Mouse (Mus musculus) ES-CJ7 (cell line): ENCODE results near the gene 1700020D05Rik.
A peak's percentile ranks its signal among the peaks of the same experiment; 100 is the strongest.

Experiments
- DNase-seq: peaks from one replicate; pipeline ENCODE4 v3.0.0; 2011; ENCODE audit warnings: low read depth, low spot score

Gene 1700020D05Rik

GRCm38 (mm10) chr19:5503687-5504086, at the start of gene 1700020D05Rik:
TSS of gene 1700020D05Rik (minus strand) at chr19:5503787.
- no peak for DNase-seq

- DNase-seq = no peak
Measured at GRCm38 (mm10) chr19:5547471-5548056, 44.0 kb upstream of the 1700020D05Rik start.

DNA sequence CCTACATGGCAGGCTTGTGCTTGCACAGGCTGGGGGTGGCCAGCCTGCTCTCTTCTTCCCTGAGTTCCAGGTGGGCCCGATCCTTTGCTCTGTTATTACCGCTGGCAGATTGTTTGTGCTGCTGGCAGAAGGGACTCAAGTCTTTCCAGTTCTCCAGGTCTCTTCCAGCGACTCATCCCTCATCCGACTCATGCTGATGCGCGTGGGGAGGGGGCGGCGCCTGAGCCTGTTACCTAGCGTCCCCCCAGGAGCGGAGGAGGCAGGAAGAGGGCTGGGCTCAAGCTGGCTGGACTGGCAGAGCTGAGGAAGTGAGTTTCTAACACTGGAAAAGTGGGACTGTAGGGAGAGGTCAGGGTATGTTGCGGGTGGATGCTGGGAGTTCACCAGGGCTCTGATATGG, 40.4 kb upstream of the 1700020D05Rik start:
- DNase-seq = no peak

- DNase-seq = no peak
Measured at GRCm38 (mm10) chr19:5543362-5543761, 39.8 kb upstream of the 1700020D05Rik start.

- no peak for DNase-seq
Measured at GRCm38 (mm10) chr19:5538786-5539185, 35.2 kb upstream of the 1700020D05Rik start.

- no peak for DNase-seq
Measured at GRCm38 (mm10) chr19:5532520-5532919, 28.9 kb upstream of the 1700020D05Rik start.

GRCm38 (mm10) chr19:5530138-5530524, 26.5 kb upstream of the 1700020D05Rik start:
- no peak for DNase-seq

DNA sequence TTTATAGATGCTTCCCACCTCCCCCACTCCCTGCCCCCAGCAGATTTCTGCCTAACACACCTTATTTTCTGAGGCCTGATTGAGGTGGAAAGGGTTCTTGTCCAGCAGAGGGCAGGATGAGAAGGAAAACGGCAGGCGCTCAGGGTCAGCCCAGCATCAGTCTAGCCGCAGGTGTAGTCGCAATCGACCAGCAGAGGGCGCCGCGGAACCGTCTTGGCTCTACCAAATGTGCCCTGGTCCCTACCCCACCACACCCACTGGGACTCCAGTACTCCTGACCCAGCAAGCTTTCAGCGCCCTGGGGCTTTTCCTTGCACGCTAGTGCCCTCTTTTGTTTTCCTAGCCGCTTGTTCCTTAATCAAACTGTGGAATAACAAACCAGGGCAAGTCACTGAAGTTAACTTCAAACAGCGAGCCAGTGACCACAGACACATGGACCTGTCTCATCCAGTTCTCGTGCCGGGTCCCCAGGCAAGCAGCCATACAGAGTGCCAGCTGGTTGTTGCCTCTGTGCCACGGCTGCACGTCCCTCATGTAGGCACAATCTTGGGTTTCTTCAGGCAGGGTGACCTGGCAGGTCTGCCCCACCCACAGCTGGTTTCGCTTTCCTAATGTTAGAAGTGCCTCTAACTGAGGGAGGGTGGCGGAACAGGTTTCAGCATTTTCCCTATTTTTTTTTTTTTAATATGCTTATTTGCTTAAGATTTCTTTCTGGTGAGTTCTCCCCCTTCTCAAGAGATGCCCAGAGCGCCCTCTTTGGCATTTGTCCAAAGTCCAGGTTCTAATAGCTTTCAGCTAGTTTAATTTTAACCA, 25.9 kb upstream of the 1700020D05Rik start:
- DNase-seq = peak; percentile 96

- no peak for DNase-seq
Measured at GRCm38 (mm10) chr19:5525204-5525603, 21.6 kb upstream of the 1700020D05Rik start.

- DNase-seq = no peak
Measured at GRCm38 (mm10) chr19:5518721-5519120, 15.1 kb upstream of the 1700020D05Rik start.

- DNase-seq = peak; percentile 64
Measured at GRCm38 (mm10) chr19:5516906-5517505, 13.4 kb upstream of the 1700020D05Rik start.

GRCm38 (mm10) chr19:5515840-5516777, 12.5 kb upstream of the 1700020D05Rik start:
- peak; percentile 60 for DNase-seq

DNA sequence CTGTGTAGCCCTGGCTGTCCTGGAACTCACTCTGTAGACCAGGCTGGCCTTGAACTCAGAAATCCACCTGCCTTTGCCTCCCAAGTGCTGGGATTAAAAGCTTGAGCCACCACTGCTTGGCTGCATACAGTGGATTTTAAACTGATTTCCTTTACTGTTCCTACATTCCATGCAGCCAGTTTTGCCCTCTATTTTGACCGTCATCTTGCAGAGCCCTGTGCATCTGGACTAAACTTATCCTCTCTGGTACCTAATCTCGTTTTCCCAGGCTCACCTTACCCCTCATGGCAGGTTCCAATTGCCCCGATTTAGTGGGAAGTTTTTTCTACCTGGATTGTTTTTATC, 9.4 kb upstream of the 1700020D05Rik start:
- DNase-seq = no peak

- no peak for DNase-seq
Measured at GRCm38 (mm10) chr19:5512091-5513004, 8.8 kb upstream of the 1700020D05Rik start.

DNA sequence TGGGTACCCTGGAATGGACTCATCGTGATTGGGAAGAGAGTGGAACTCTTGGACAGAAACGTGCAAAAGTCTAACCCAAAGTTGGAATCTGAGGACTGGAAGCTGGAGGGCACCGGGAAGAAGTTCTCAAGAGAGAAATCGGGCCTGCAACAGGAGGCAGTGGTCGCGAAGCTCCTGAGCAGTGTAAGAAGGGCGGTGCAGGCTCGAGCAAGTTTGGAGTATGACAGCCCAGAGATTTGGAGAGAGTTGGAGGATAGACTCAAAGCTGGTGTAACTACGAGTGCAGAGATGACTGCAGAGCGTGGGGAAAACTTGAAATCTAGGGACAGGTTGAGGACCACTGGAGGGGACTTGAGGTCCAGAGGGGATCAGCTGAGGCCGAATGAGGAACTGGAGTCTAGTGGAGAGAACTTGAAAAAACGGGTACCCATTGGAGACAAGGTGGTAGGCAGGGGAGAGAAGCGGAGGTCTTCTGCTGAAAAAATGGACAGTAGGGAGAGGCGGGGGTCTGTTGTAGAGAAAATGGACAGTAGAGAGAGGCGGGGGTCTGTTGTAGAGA, 7.6 kb upstream of the 1700020D05Rik start:
- no peak for DNase-seq

DNA sequence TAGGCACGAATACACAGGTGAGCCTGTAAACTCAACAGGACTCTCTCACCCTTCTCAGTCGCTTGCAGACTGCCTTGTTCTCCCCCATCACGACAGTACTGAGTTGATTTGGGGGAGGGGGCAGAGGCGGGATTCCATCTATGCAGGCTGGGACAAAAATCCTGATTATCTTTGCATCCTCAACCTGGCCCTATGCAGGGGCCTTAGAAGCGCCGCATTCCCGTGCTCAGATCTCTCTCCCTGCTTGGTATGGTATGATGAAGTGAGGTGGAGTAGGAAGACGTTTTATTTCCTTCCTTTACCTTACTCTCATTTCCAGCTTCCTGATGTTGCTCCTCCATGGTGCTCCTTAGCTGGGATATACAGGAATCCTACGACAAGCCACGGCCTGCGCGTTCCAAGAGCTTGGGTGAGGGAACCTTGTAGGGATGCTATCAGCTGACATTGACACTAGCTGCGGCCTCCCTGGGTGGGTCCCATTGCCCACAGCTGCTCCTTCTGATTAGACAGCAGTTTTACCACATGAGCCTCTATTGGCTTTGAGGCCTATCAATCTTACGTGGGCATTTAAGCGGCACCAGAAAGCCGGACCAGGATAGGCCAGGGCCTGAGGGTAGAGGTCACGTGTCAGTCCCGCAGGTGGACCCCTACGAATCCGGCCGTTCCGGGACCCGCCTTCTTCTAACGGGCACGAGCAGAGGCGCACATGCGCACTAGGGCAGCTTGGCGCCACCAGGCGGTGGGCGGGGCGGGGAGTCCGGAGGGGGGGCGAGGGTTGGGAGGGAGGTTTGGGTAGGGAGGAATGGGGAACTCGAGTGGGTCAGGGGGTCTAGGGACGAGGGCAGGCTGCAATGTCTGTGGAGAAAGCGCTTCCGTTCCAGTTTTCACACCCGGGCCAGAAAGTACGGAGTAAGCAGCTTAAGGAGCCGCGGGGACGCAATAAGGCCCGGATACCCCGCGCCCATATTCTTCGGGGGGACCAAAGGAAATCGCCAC, 6.7 kb upstream of the 1700020D05Rik start, which contains the start of gene Snx32:
Gene Snx32, minus strand, starts transcription at position 508 of the 996 bp plus-strand sequence.
- peak; percentile 100 for DNase-seq

- DNase-seq = no peak
Measured at GRCm38 (mm10) chr19:5500330-5500875, 3.2 kb downstream of the 1700020D05Rik start.

GRCm38 (mm10) chr19:5496052-5496370, 7.6 kb downstream of the 1700020D05Rik start:
- no peak for DNase-seq
